Mouse (Mus musculus) kidney, adult 2 months (tissue): ENCODE measurements around the gene Fxyd7. TPM values are rescaled to one million over a fixed set of nuclear protein-coding genes. Genes with fewer than 3 reads are reported as not detected.

ENCODE experiments used
- DNase-seq: peaks from one replicate; pipeline ENCODE4 v3.0.0; 2021
- H3K27ac ChIP-seq: fragments of 200-500 bp; 2 replicates; pipeline ENCODE4 v1.5.1; 2012; ENCODE audit warnings: low read depth, low read length, control low read depth, inconsistent platforms; ENCODE audit not compliant: insufficient read depth
- H3K27me3 ChIP-seq: fragments of 200-500 bp; replicated peaks from 2 replicates; pipeline ENCODE4 v1.6.1; 2012; ENCODE audit warnings: mild to moderate bottlenecking, moderate library complexity, low read length, inconsistent platforms; ENCODE audit not compliant: control insufficient read depth, insufficient read depth
- H3K36me3 ChIP-seq: fragments of 200-500 bp; 2 replicates; pipeline ENCODE4 v1.6.1; 2012; ENCODE audit warnings: mild to moderate bottlenecking, moderate library complexity, low read length, inconsistent platforms; ENCODE audit not compliant: control insufficient read depth, insufficient read depth
- H3K4me1 ChIP-seq: fragments of 200-500 bp; 2 replicates; pipeline ENCODE4 v1.6.1; 2011; ENCODE audit warnings: low read length; ENCODE audit not compliant: control insufficient read depth, insufficient read depth
- H3K4me3 ChIP-seq: fragments of 200-500 bp; 2 replicates; pipeline ENCODE4 v1.5.1; 2011; ENCODE audit warnings: mild to moderate bottlenecking, low read depth, low read length, control low read depth; ENCODE audit not compliant: insufficient read depth
- CTCF ChIP-seq: fragments of 200-500 bp; conservative IDR thresholded peaks from 2 replicates; pipeline ENCODE4 v1.5.1; 2011; ENCODE audit warnings: low read depth, mild to moderate bottlenecking, control low read depth, low read length, moderate library complexity, mixed read lengths; ENCODE audit not compliant: insufficient read depth, insufficient read length
- POLR2A ChIP-seq: fragments of 200-500 bp; IDR thresholded peaks from one replicate; pipeline ENCODE4 v1.6.1; 2011; ENCODE audit warnings: low read depth, low read length, control low read depth
- WGBS: fragments of 180-500 bp; shearing (Covaris S2); methylation state at CpG from one replicate; pipeline ENCODE4 v1.1.7; 2018; 5-methylcytosine and 5-hydroxymethylcytosine counted together
- polyA plus RNA-seq: library from polyadenylated mRNA; depleted of rRNA; stranded (reverse); fragments of >200 nt; gene quantifications from 2 replicates; pipeline ENCODE4 v1.2.3, GENCODE M21; 2012; rRNA removed

Gene Fxyd7
- 1.8 and 2.2 TPM in 2 replicates for polyA plus RNA-seq

- no peak for DNase-seq
- Histone ChIP-seq H3K36me3 (no peaks in the 10 kb centered on the region), H3K4me1 (no peaks in the 10 kb centered on the region), H3K27ac (no peak within 1 kb of the TSS), H3K27me3 (no peaks in the 10 kb centered on the region), H3K4me3 (no peak within 1 kb of the TSS)
- no peak for TF ChIP-seq CTCF
- TF ChIP-seq POLR2A: no peak
- 5% methylated on average over 27 of the region's 28 CpGs for WGBS
Observed at GRCm38 (mm10) chr7:31051321-31052021, at the start of gene Fxyd7. Gene Fxyd7 (minus strand): TSS chr7:31051467.

GRCm38 (mm10) chr7:31100786-31101185 is 49.5 kb upstream of the Fxyd7 start:
- TF ChIP-seq POLR2A (no peak), CTCF (no peak)
- no peaks in the 10 kb centered on the region; the same call in 1 of the 2 replicates for H3K36me3 ChIP-seq
- no peak for DNase-seq
- H3K4me3 ChIP-seq: no peak overlapping the region
- no peaks in the 10 kb centered on the region for H3K27me3 ChIP-seq
- WGBS: 69% methylated on average over 14 of the region's 14 CpGs
- no peak overlapping the region for H3K27ac ChIP-seq
- H3K4me1 ChIP-seq: no peaks in the 10 kb centered on the region

- no peaks in the 10 kb centered on the region; the same call in 1 of the 2 replicates for H3K36me3 ChIP-seq
- WGBS: 83% methylated on average over 6 of the region's 6 CpGs
- no peak for DNase-seq
- no peak overlapping the region for H3K27ac ChIP-seq
- no peaks in the 10 kb centered on the region for H3K27me3 ChIP-seq
- TF ChIP-seq POLR2A: no peak
- TF ChIP-seq CTCF: 0 out of 2 replicates have a peak, but pooled peaks have one; percentile 25
- H3K4me1 ChIP-seq: no peaks in the 10 kb centered on the region
- H3K4me3 ChIP-seq: no peak overlapping the region
Observed at GRCm38 (mm10) chr7:31099612-31099982, 48.3 kb upstream of the Fxyd7 start.

- 77% methylated on average over 22 of the region's 22 CpGs for WGBS
- H3K27ac ChIP-seq: no peak overlapping the region
- H3K36me3 ChIP-seq: no peaks in the 10 kb centered on the region; the same call in 1 of the 2 replicates
- H3K4me3 ChIP-seq: no peak overlapping the region
- no peaks in the 10 kb centered on the region for H3K4me1 ChIP-seq
- 0 out of 2 replicates have a peak, but pooled peaks have one; percentile 9 for TF ChIP-seq CTCF
- TF ChIP-seq POLR2A: no peak
- DNase-seq: no peak
- no peaks in the 10 kb centered on the region for H3K27me3 ChIP-seq
Observed at GRCm38 (mm10) chr7:31098697-31099611, 47.7 kb upstream of the Fxyd7 start.

GRCm38 (mm10) chr7:31097583-31098248 is 46.4 kb upstream of the Fxyd7 start:
- no peaks in the 10 kb centered on the region for H3K4me1 ChIP-seq
- no peak overlapping the region for H3K27ac ChIP-seq
- peak; percentile 94 for DNase-seq
- H3K4me3 ChIP-seq: no peak overlapping the region
- TF ChIP-seq POLR2A (no peak), CTCF (peak; percentile 94)
- H3K36me3 ChIP-seq: no peaks in the 10 kb centered on the region; the same call in 1 of the 2 replicates
- H3K27me3 ChIP-seq: no peaks in the 10 kb centered on the region
- 40% methylated on average over 20 of the region's 20 CpGs for WGBS

- Histone ChIP-seq H3K27me3 (no peaks in the 10 kb centered on the region), H3K4me3 (no peak overlapping the region), H3K27ac (no peak overlapping the region), H3K4me1 (no peaks in the 10 kb centered on the region), H3K36me3 (no peaks in the 10 kb centered on the region; the same call in 1 of the 2 replicates)
- DNase-seq: no peak
- TF ChIP-seq CTCF (no peak), POLR2A (no peak)
- WGBS: 78% methylated on average over 9 of the region's 9 CpGs
Observed at GRCm38 (mm10) chr7:31096892-31097564, 45.8 kb upstream of the Fxyd7 start.
